Mouse (Mus musculus) thymus, postnatal 14 days (tissue): Measurements from ENCODE around the gene Lrpprc.
"Not testable (repeated sequence)": the region's sequence is repeated elsewhere in the genome, so short reads cannot be mapped to it uniquely, and the experiment has no call there.

Experiments used
- DNase-seq: peaks from one replicate; pipeline ENCODE4 v3.0.0; 2021

The Lrpprc gene

GRCm38 (mm10) chr17:84790447-84791098 is at the start of gene Lrpprc:
Lrpprc (minus strand) TSS chr17:84790789.
- DNase-seq, result peak; percentile 97

- DNase-seq, result peak; percentile 67
These were observed 47.2 kb upstream of the Lrpprc start for GRCm38 (mm10) chr17:84837780-84838179.

DNA sequence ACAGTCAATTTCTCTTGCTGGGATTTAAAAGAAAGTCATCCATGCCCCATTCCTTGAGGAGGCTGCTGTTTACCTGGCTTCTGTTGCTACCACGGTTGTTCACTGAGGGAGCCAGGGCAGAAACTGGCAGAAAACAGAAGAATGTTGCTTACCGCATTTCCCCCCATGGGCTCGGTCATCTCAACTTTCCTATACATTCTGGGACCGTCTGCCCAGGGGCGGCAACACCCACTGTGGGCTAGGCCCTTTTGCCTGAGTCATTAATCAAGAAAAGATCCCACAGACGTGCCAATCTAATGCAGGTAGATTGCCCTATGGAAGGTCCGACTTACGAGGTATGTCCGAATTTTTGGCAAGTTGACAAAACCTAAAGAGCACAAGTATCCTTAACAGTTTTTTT is 44.7 kb upstream of the Lrpprc start:
- DNase-seq, result no peak

DNA sequence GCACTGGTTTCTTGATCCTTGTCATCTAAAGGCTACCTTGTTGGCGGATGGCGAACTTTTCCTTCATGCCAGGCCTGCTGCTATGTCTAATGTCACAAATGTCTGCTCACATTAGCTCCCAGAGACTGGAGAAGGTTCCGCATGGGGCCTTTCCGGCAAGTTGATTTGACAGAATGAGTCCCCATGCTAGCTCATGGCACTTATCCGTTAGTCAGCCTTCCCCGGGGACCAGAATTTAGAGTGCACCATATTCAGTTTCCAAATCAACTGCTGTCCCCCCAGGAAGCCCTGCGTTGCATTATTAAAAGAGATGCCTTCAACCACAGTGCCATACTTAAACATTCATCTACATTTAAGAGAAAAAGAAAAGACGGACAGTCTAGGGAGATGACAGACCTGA is 41.8 kb upstream of the Lrpprc start:
- DNase-seq, result no peak

DNA sequence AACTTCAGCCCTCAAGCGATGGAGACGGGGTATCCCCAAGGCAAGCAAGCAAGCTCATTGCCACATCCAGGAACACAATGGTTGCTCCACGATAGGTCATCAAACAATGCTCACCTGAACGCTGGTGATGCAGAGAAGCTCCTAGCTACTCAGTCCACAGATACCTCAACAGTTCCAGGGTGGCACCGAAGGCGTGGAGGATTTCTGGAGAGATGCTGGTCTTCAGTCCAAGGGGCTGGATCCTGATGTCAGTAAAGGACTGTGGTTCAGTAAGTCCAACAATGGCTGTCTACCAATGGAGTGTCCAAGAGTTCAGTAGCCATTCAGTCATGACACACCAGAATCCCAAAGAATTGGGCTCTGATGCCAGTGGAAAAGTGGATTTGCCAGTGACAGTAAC is 37.7 kb upstream of the Lrpprc start:
- no peak for DNase-seq

DNA sequence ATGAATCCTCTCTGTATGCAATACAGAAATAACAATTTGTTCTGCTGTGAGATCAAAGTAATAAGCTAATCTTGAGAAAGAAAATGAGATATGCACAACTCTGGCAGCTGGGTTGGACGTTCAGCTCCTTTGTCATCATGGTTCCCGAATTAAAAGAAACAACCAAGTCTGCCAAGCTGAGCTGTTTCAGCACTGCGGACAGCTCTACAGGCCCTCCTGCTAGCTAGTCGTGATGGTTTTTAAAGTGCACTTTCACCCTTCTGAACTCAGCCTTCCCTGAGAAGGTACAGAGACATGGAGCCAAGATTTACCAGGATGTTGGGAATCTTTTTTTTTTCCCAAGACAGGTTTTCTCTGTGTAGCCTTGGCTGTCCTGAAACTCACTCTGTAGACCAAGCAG is 30.0 kb upstream of the Lrpprc start:
- DNase-seq, result peak; percentile 10

DNA sequence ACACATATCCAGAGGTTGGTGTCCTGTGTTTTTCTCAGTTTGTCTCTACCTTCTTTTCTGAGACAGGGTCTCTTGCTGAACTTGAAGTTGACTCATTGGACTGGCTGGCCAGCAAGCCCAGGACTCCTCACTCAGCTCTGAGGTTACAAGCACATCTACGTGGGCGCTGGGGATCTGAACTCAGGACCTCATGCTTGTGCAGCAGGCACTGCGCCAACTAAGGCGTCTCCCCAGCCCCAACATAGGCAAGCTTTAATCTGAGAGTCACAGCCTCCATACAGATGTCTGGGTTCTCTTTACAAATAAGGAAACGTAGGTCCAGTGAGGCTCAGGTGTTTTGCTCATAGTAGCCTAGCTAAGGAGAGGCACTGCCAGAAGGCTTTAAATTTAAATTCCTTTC is 27.8 kb upstream of the Lrpprc start:
- no peak for DNase-seq

- DNase-seq, result no peak
These were observed 25.4 kb upstream of the Lrpprc start for GRCm38 (mm10) chr17:84816014-84816461.

GRCm38 (mm10) chr17:84814905-84815304 is 24.3 kb upstream of the Lrpprc start:
- no peak for DNase-seq

GRCm38 (mm10) chr17:84814192-84814591 is 23.6 kb upstream of the Lrpprc start:
- DNase-seq, result not testable (repeated sequence)

GRCm38 (mm10) chr17:84792006-84792405 is 1.4 kb upstream of the Lrpprc start:
- DNase-seq, result no peak

GRCm38 (mm10) chr17:84791156-84791555 is 567 bp upstream of the Lrpprc start:
- DNase-seq, result peak; percentile 21

GRCm38 (mm10) chr17:84790043-84790442 is 546 bp downstream of the Lrpprc start:
- DNase-seq, result peak; percentile 63

- DNase-seq, result no peak
These were observed 2.0 kb downstream of the Lrpprc start for GRCm38 (mm10) chr17:84788376-84789125.

DNA sequence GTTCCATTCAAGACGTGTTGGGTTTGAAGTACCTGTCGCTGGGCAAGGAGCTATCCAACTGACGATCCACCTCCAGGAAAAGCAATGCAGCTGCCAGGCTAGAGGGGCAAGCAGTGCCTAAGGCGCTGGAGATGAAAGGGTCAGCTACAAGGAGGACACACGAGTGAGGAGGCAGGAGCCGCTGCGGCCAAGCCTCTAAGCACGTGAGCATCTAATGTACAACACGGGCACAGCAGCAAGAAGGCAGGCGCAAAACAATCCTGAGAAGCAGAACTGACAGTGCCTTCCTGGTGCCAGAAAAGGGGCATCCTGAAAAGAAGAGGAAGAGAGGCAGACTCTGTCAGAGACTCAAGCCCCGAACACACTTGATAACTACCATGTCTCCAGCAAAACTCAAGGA is 3.1 kb downstream of the Lrpprc start:
- no peak for DNase-seq

DNA sequence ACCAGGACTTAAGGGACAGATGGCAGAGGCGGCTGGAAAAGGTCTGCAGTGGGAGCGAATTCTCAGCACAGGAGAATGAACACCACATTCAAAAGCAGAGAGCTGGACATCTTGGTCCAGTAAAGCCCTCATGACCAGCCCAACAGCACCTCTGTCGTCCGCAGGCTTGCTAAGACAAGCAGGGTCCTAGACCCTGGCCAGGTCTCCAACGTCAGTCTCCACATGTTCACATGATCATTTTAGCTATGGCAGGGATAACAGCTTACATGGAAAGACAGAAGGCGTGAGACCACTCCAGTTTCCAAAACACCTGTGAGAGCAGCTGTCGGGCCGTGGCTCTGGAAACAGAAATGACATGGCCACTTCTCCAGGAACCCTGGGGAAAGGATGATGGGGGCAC is 3.7 kb downstream of the Lrpprc start:
- no peak for DNase-seq

- no peak for DNase-seq
These were observed 5.4 kb downstream of the Lrpprc start for GRCm38 (mm10) chr17:84785176-84785575.

GRCm38 (mm10) chr17:84783491-84783890 is 7.1 kb downstream of the Lrpprc start:
- no peak for DNase-seq

DNA sequence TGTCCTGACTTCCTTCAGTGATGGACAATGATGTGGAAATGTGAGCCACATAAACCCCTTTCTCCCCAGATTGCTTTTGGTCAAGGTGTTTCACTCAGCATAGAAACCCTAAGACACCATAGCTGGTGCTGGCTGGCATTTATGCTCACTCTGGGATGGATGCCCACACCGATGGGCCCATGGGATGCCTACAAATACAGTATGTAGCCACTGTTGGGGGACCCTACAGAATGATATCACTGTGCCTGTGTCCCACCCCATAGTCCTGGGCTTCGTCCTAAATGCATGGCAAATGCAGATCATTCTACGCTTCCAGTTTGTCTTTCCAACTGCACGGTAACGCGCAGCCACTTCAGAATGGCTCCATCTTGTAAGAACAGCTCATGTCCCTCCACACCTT is 10.3 kb downstream of the Lrpprc start:
- no peak for DNase-seq

- no peak for DNase-seq
These were observed 12.1 kb downstream of the Lrpprc start for GRCm38 (mm10) chr17:84778477-84778978.

DNA sequence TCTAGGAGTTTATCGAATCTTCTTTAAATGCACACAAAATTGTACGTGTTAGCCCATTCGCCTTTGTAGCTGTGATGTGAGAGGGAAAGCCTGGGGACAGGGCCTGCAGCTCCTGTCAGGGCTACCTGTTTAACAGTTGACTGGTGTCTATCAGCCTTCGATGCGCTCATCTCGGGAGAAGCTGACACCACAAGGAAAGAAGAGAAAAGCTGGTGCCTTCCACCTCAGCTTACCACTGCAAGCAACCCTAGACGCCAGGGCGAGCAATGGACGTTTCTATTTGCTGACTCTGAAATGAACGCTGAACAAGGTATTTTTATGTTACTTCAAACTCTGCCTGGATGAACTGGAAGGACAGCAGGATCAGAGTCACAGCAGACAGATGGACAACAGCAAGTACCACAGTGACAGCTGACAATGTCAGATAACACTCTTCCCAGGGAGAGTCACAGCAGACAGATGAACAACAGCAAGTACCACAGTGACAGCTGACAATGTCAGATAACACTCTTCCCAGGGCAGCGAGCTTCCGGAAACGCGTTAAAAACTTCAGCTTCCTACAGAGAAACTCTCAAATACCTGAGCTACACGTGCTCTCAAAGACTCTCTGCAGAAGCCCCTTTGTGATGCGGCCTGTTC is 14.1 kb downstream of the Lrpprc start:
- DNase-seq, result no peak

GRCm38 (mm10) chr17:84775291-84775690 is 15.3 kb downstream of the Lrpprc start:
- DNase-seq, result no peak

DNA sequence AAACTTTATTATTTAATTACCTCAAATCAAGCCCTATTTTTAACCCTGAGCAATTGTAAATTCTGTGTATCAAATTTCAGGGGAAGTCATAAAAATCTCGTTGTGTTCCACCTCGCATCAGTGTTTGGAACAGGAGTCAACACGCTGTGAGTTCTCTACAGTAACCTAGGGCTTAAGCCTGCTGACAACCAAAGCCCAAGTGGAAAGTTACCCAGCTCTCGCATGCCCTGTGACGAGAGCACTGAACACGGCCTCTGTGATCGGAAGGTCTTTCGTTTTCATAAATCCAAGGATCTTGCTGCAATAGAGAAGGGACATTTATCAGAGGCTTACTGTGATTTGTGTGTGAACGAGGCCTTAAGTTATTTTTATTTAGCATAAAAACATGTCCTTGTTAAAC is 18.7 kb downstream of the Lrpprc start:
- no peak for DNase-seq

DNA sequence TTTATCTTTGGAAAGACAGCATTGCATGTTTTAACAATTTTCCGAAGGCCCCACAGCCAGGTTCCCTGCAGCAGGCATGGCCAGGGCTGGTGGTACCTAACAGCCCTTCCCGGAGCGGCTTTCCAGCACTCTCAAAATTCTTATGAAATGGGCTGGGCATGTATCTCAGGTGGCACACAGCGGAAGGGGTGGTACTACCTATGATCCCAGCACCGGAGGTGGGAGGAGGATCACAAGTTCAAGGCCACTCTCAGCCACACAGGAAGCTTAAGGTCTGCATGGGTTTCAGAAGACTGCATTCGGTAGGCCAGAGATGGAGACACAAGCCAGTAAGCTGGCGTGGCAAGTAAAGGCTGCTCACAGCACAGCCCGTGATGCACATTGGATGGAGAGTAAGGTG is 31.6 kb downstream of the Lrpprc start:
- no peak for DNase-seq
